In the genomic region with DNA sequence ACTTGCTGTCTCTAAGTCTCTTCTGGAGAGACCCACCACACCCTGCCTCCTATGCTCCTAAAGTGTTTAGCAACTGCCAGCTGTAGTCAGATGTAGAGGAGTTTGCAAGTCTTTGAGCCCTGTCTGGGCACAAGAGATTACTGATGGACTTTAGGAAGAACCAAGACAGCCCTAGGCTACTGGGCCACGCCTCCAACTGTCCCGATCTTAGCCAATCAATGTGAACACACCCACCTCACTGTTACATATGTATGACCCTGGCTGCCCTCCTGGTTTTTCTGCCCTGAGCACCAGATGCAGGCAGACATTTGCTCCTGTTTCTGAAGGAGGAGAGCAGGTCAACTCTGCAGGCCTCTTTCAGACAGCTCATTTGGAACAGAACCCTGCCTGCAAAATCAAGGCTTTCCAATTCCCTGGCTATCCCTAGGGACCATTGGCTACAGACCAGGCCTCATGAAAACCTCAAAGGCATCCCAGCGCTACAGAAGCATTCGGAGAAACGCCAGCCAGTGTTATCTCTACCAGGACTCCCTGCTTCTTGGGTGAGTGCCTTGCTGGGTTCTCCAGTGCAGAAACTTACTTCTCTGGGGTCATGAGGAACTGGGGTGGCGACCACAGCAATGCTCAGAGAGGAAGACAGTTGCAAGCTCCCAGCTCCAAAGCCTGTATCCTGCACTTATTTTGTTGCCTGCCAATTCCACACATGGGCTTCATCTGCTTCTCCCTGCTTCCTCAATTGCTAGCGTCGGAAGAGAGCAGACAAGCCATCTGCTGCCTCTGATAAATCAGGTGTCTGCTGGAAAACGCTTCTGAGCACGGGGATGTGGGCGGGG, we compare ENCODE assay signal across 8 mouse cellular contexts. TPM values are rescaled to one million over a fixed set of nuclear protein-coding genes. Genes with fewer than 3 reads are reported as not detected.
A peak's percentile ranks its signal among the peaks of the same experiment; 100 is the strongest.
DNase-seq lines count a peak whose midpoint lies in the region; ATAC-seq and TF ChIP-seq lines count a peak whose summit lies in the region.

TSS of gene Tmc3 (plus strand) at position 289 of the 833 bp plus-strand sequence.

- no peak within 1 kb of the TSS for H3K4me2 ChIP-seq in lung, embryonic 14.5 days
- H3K4me2 ChIP-seq in kidney, embryonic 15.5 days: peak within 1 kb of the TSS; percentile 25; the same call in 1 of the 2 replicates
- no peak within 1 kb of the TSS for H3K4me2 ChIP-seq in limb, embryonic 11.5 days (ENCODE audit: low read depth, severe bottlenecking)

- no peak within 1 kb of the TSS for H3K27ac ChIP-seq in lung, embryonic 14.5 days (ENCODE audit: low read depth)
- peak within 1 kb of the TSS; percentile 60 for H3K27ac ChIP-seq in kidney, embryonic 15.5 days
- H3K27ac ChIP-seq in limb, embryonic 11.5 days (replicated peaks; ENCODE audit: low read depth, low read length): no peak within 1 kb of the TSS

- no peaks in the 10 kb centered on the region for H3K4me1 ChIP-seq in lung, embryonic 14.5 days (ENCODE audit: insufficient read depth)
- H3K4me1 ChIP-seq in lung, adult 2 months (ENCODE audit: control insufficient read depth, insufficient read depth, low read length): no peaks in the 10 kb centered on the region
- H3K4me1 ChIP-seq in kidney, embryonic 15.5 days: peaks cover 18% of the 10 kb centered on the region
- H3K4me1 ChIP-seq in limb, embryonic 11.5 days (ENCODE audit: control insufficient read depth, insufficient read depth, low read length): no peaks in the 10 kb centered on the region

- no peak within 1 kb of the TSS for H3K9ac ChIP-seq in lung, embryonic 14.5 days
- H3K9ac ChIP-seq in kidney, embryonic 15.5 days: no peak within 1 kb of the TSS
- H3K9ac ChIP-seq in limb, embryonic 11.5 days (ENCODE audit: low read length): no peak within 1 kb of the TSS

- H3K9me3 ChIP-seq in lung, embryonic 14.5 days (ENCODE audit: low read depth, low read length): no peaks in the 10 kb centered on the region
- H3K9me3 ChIP-seq in kidney, embryonic 15.5 days (replicated peaks): no peaks in the 10 kb centered on the region
- H3K9me3 ChIP-seq in limb, embryonic 11.5 days (ENCODE audit: control insufficient read depth, low read length): no peaks in the 10 kb centered on the region

- WGBS in lung, embryonic 14.5 days: 25% methylated on average over 11 of the region's 11 CpGs
- WGBS in lung, adult 2 months: 42% methylated on average over 11 of the region's 11 CpGs
- WGBS in kidney, embryonic 15.5 days: 31% methylated on average over 11 of the region's 11 CpGs
- 36% methylated on average over 11 of the region's 11 CpGs for WGBS in limb, embryonic 11.5 days

- peak; percentile 43 for DNase-seq in lung, embryonic 14.5 days
- DNase-seq in lung, adult 2 months: no peak
- peak; percentile 83 for DNase-seq in cerebellum, adult 9-10 months
- peak; percentile 43 for DNase-seq in gastrocnemius, postnatal 25 days
- DNase-seq in limb, embryonic 11.5 days (ENCODE audit: low spot score): no peak
- DNase-seq in ovary, postnatal 14 days (ENCODE audit: low spot score): peak; percentile 56

- TF ChIP-seq POLR2A in lung, adult 2 months (IDR thresholded peaks at IDR 0.05; ENCODE audit: borderline replicate concordance, extremely low read depth, low read depth, low read length): no peak

- no peak within 1 kb of the TSS for H3K4me3 ChIP-seq in lung, embryonic 14.5 days (ENCODE audit: low read depth, low read length)
- no peak within 1 kb of the TSS for H3K4me3 ChIP-seq in lung, adult 2 months (replicated peaks; ENCODE audit: extremely low read depth, low read depth, low read length)
- no peak within 1 kb of the TSS for H3K4me3 ChIP-seq in kidney, embryonic 15.5 days (replicated peaks)
- H3K4me3 ChIP-seq in limb, embryonic 11.5 days (ENCODE audit: low read depth, low read length): no peak within 1 kb of the TSS

- ATAC-seq in lung, embryonic 14.5 days (ENCODE audit: insufficient read depth): no peak
- ATAC-seq in kidney, embryonic 15.5 days (replicated peaks; ENCODE audit: low FRiP score): peak; percentile 49; the same call in 1 of the 2 replicates
- ATAC-seq in limb, embryonic 11.5 days (ENCODE audit: insufficient number of reproducible peaks, low FRiP score, low TSS enrichment, low read depth): 0 out of 2 replicates have a peak, but pooled peaks have one; percentile 39
- ATAC-seq in CD4-positive, CD25-positive, alpha-beta regulatory T cell, adult 4 months: no peak

- TF ChIP-seq CTCF in lung, embryonic 14.5 days (IDR thresholded peaks at IDR 0.05; ENCODE audit: low read depth): no peak
- no peak for TF ChIP-seq CTCF in lung, adult 2 months (IDR thresholded peaks at IDR 0.05; ENCODE audit: insufficient read depth, low read length)

- no peaks in the 10 kb centered on the region for H3K27me3 ChIP-seq in lung, embryonic 14.5 days (ENCODE audit: insufficient read depth, low read length)
- H3K27me3 ChIP-seq in kidney, embryonic 15.5 days: no peaks in the 10 kb centered on the region
- no peaks in the 10 kb centered on the region for H3K27me3 ChIP-seq in limb, embryonic 11.5 days (ENCODE audit: control insufficient read depth, insufficient read depth, low read length)

- H3K36me3 ChIP-seq in lung, embryonic 14.5 days (ENCODE audit: insufficient read depth): no peaks in the 10 kb centered on the region
- no peaks in the 10 kb centered on the region for H3K36me3 ChIP-seq in kidney, embryonic 15.5 days
- H3K36me3 ChIP-seq in limb, embryonic 11.5 days (ENCODE audit: control insufficient read depth, insufficient read depth, low read length): no peaks in the 10 kb centered on the region

RNA-seq across cellular contexts. Expression of gene Tmc3, which starts in this region (rescaled TPM):
- 0.09 and 0.13 TPM in 2 replicates for polyA plus RNA-seq in lung, embryonic 14.5 days (2014; fragmentation: Nextera tagmentation; extraction: Ambion mirVana)
- polyA plus RNA-seq in lung, adult 2 months (2012; rRNA removed): 0.10 and 0.19 TPM in 2 replicates
- under 1 TPM; 0.05 to 0.08 TPM for total RNA-seq in gastrocnemius, postnatal 25 days (2021)
- polyA plus RNA-seq in kidney, embryonic 15.5 days (2015; fragmentation: Nextera tagmentation; extraction: Ambion mirVana): 1.6 TPM in 2 replicates
- 0.73 and 0.84 TPM in 2 replicates for polyA plus RNA-seq in limb, embryonic 11.5 days (2014; fragmentation: Nextera tagmentation; extraction: Ambion mirVana)
- polyA plus RNA-seq in CD4-positive, CD25-positive, alpha-beta regulatory T cell, adult 4 months (2017; shearing (Covaris generic)): under 1 TPM; 0.79 to 1.00 TPM

Comparison
In these comparisons a context has a peak if more than half of its experiments do, and no peak if none do; other contexts are left out.
1. Peak in DNase-seq in lung, embryonic 14.5 days; RNA of the gene not detected or under 1 TPM.
2. Peak in DNase-seq in gastrocnemius, postnatal 25 days; RNA of the gene not detected or under 1 TPM.
3. Peak in ATAC-seq in limb, embryonic 11.5 days; RNA of the gene not detected or under 1 TPM.
4. DNase-seq: peak in cerebellum, adult 9-10 months (single experiment) and ovary, postnatal 14 days (single experiment); none in lung, adult 2 months (single experiment) and limb, embryonic 11.5 days (single experiment).